Mouse (Mus musculus): ENCODE measurements around the gene Gm5773.
"Not testable (repeated sequence)": the region's sequence is repeated elsewhere in the genome, so short reads cannot be mapped to it uniquely, and the experiment has no call there.

Gene Gm5773

GRCm38 (mm10) chr3:93772700-93773099 lies at the start of gene Gm5773:
Gm5773 (plus strand) TSS chr3:93773000.
- DNase-seq = not testable (repeated sequence)

GRCm38 (mm10) chr3:93745475-93745874 lies 27.3 kb upstream of the Gm5773 start:
- DNase-seq = not testable (repeated sequence)

- DNase-seq = not testable (repeated sequence)
Observed at GRCm38 (mm10) chr3:93754022-93754421, 18.8 kb upstream of the Gm5773 start.

- DNase-seq = not testable (repeated sequence)
Observed at GRCm38 (mm10) chr3:93796098-93796497, 23.3 kb downstream of the Gm5773 start, which contains the start of gene Tdpoz4. Tdpoz4 (plus strand) TSS chr3:93796398.

GRCm38 (mm10) chr3:93813341-93813740 lies 40.5 kb downstream of the Gm5773 start:
- DNase-seq = not testable (repeated sequence)

Measured in right cerebral cortex, postnatal 25 days (tissue).